Mouse (Mus musculus) olfactory bulb, adult 2 months (tissue): Measurements from ENCODE around the gene Ndufc2.

Experiments used
- CTCF ChIP-seq: fragments of 200-500 bp; IDR thresholded peaks from 2 replicates; pipeline ENCODE4 v1.5.1; 2012; ENCODE audit warnings: low read depth, mild to moderate bottlenecking, low read length, moderate library complexity; ENCODE audit not compliant: insufficient read depth
- POLR2A ChIP-seq: fragments of 200-500 bp; IDR thresholded peaks from 2 replicates; pipeline ENCODE4 v1.6.1; 2012; ENCODE audit warnings: mild to moderate bottlenecking, low read depth, low read length, moderate library complexity; ENCODE audit not compliant: insufficient read depth

DNA sequence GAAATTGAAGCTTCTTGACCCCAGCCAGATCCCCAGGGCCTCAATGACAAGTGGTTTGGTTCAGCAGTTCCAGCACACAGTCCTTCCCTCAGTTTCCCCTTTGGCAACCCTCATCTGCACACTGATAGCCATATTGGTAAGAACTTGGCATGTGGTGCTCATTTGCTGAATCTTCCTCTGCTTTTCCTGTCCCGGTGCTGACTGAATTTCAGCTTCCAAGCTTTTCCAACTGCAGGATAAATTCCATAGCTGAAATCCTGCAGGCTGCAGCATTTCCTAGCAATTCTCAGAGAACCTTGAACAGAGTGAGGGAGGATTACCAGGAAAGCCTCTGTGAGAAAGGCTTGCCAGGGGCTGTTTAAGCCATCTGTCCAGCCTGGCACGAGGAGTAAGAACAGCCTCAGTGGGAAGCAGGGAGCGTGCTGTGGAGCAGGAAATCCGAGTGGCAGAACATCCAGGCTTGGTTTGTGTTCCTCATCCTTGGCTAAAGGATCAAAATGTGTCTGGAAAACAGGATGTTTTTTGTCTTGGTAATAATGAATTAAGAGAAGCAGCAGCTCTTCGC is 12.9 kb upstream of the Ndufc2 start:
- TF ChIP-seq POLR2A = no peak
- no peak for TF ChIP-seq CTCF
